Mouse (Mus musculus) testis, adult 2 months (tissue): Measurements from ENCODE around the gene Gm37240. TPM values are rescaled to one million over a fixed set of nuclear protein-coding genes. Genes with fewer than 3 reads are reported as not detected.

Experiments
- H3K27ac ChIP-seq: fragments of 200-500 bp; 2 replicates; pipeline ENCODE4 v1.5.1; 2012; ENCODE audit warnings: low read depth, low read length; ENCODE audit not compliant: control insufficient read depth, insufficient read depth
- H3K27me3 ChIP-seq: fragments of 200-500 bp; 2 replicates; pipeline ENCODE4 v1.6.1; 2012; ENCODE audit warnings: mild to moderate bottlenecking, low read length, moderate library complexity; ENCODE audit not compliant: control insufficient read depth, insufficient read depth
- H3K36me3 ChIP-seq: fragments of 200-500 bp; 2 replicates; pipeline ENCODE4 v1.6.1; 2012; ENCODE audit warnings: mild to moderate bottlenecking, low read length; ENCODE audit not compliant: control insufficient read depth, insufficient read depth
- H3K4me1 ChIP-seq: fragments of 200-500 bp; 2 replicates; pipeline ENCODE4 v1.6.1; 2012; ENCODE audit warnings: low read length; ENCODE audit not compliant: control insufficient read depth, insufficient read depth
- H3K4me3 ChIP-seq: fragments of 200-500 bp; 2 replicates; pipeline ENCODE4 v1.5.1; 2012; ENCODE audit warnings: low read depth, mild to moderate bottlenecking, low read length, moderate library complexity, mixed read lengths; ENCODE audit not compliant: control insufficient read depth
- CTCF ChIP-seq: fragments of 200-500 bp; IDR thresholded peaks from 2 replicates; pipeline ENCODE4 v1.5.1; 2012; ENCODE audit warnings: low read depth, mild to moderate bottlenecking, inconsistent platforms, low read length, moderate library complexity; ENCODE audit not compliant: control insufficient read depth, insufficient read depth, insufficient replicate concordance
- POLR2A ChIP-seq: fragments of 200-500 bp; IDR thresholded peaks from 2 replicates; pipeline ENCODE4 v1.6.1; 2012; ENCODE audit warnings: low read depth, mild to moderate bottlenecking, inconsistent platforms, low read length, moderate library complexity; ENCODE audit not compliant: control insufficient read depth
- polyA plus RNA-seq: library from polyadenylated mRNA; depleted of rRNA; stranded (reverse); fragments of >200 nt; gene quantifications from 2 replicates; pipeline ENCODE4 v1.2.3, GENCODE M21; 2012

Gm37240 gene
- polyA plus RNA-seq, 1 experiment: not detected

GRCm38 (mm10) chr3:85773886-85774285 is 113.4 kb downstream of the Gm37240 start:
- no peaks in the 10 kb centered on the region for H3K27me3 ChIP-seq
- H3K4me1 ChIP-seq: no peaks in the 10 kb centered on the region
- H3K4me3 ChIP-seq: no peak overlapping the region
- no peaks in the 10 kb centered on the region for H3K36me3 ChIP-seq
- TF ChIP-seq POLR2A (no peak), CTCF (no peak)
- no peak overlapping the region for H3K27ac ChIP-seq

- Histone ChIP-seq H3K4me3 (no peak overlapping the region), H3K27me3 (no peaks in the 10 kb centered on the region)
- TF ChIP-seq POLR2A: no peak
These were observed 113.9 kb downstream of the Gm37240 start for GRCm38 (mm10) chr3:85773425-85773824.

GRCm38 (mm10) chr3:85764937-85765337 is 122.4 kb downstream of the Gm37240 start:
- Histone ChIP-seq H3K4me3 (no peak overlapping the region), H3K27me3 (no peaks in the 10 kb centered on the region), H3K36me3 (no peaks in the 10 kb centered on the region), H3K4me1 (no peaks in the 10 kb centered on the region), H3K27ac (no peak overlapping the region)
- no peak for TF ChIP-seq POLR2A
- TF ChIP-seq CTCF: no peak

More at GRCm38 (mm10) chr3:85773425-85773824, 113.9 kb downstream of the Gm37240 start:
- H3K27ac ChIP-seq: no peak overlapping the region
- no peaks in the 10 kb centered on the region for H3K36me3 ChIP-seq
- no peaks in the 10 kb centered on the region for H3K4me1 ChIP-seq

GRCm38 (mm10) chr3:85764008-85764834 is 123.1 kb downstream of the Gm37240 start:
- H3K27ac ChIP-seq: no peak overlapping the region
- TF ChIP-seq CTCF (no peak), POLR2A (no peak)
- H3K27me3 ChIP-seq: no peaks in the 10 kb centered on the region
- no peak overlapping the region for H3K4me3 ChIP-seq
- H3K4me1 ChIP-seq: no peaks in the 10 kb centered on the region
- H3K36me3 ChIP-seq: no peaks in the 10 kb centered on the region

DNA sequence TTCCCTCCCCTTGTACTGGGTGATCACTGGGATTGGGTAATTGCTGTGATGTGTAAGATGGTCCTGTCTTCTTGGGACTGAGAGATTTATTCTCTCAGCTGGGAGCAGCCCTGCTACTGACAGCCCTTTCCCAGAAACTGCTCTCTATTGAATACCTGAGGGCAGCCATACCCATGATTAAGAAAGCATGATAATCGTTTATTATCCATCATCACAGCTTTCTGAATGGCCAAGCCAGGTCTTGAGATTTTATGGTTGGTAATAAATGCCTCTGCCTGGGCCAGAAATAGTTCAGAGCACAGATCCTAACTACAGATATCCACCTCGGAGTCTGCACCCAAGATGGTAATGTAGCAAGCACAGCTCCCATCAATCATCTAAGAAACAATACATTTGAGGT is 129.4 kb downstream of the Gm37240 start:
- no peaks in the 10 kb centered on the region for H3K27me3 ChIP-seq
- H3K4me1 ChIP-seq: no peaks in the 10 kb centered on the region
- no peak for TF ChIP-seq CTCF
- TF ChIP-seq POLR2A: no peak
- H3K27ac ChIP-seq: no peak overlapping the region
- H3K36me3 ChIP-seq: no peaks in the 10 kb centered on the region
- no peak overlapping the region for H3K4me3 ChIP-seq

- H3K4me3 ChIP-seq: no peak overlapping the region
- H3K27ac ChIP-seq: no peak overlapping the region
- H3K36me3 ChIP-seq: no peaks in the 10 kb centered on the region
- H3K27me3 ChIP-seq: no peaks in the 10 kb centered on the region
- no peaks in the 10 kb centered on the region for H3K4me1 ChIP-seq
- TF ChIP-seq POLR2A: no peak
- TF ChIP-seq CTCF: no peak
These were observed 129.9 kb downstream of the Gm37240 start for GRCm38 (mm10) chr3:85757435-85757834.

DNA sequence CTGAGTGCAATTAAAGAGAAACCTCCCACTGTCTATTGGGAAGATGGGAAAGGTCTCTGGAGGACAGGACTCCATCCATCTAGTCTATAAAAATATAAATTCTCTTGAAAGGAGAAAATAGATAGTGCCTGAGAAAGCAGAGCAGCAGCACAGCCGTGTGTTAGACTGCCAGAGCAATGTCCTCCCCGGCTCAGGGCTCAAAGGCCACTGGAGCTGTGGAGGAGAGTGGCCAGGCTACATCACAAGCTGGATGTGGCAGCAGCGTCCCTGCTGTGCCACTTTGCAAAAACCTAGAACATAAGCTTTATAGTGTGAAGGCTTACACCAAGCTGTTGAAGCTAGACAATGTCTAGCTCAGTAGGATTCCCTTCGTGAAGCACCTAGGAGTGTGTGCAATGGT is 138.0 kb downstream of the Gm37240 start:
- no peak overlapping the region for H3K4me3 ChIP-seq
- H3K27me3 ChIP-seq: no peaks in the 10 kb centered on the region
- H3K4me1 ChIP-seq: no peaks in the 10 kb centered on the region
- H3K27ac ChIP-seq: no peak overlapping the region
- TF ChIP-seq POLR2A: no peak
- TF ChIP-seq CTCF: no peak
- no peaks in the 10 kb centered on the region for H3K36me3 ChIP-seq
